Mouse (Mus musculus) embryonic facial prominence, embryonic 14.5 days (tissue): ENCODE measurements around the gene Gnb5. TPM values are rescaled to one million over a fixed set of nuclear protein-coding genes. Genes with fewer than 3 reads are reported as not detected.
A peak's percentile ranks its signal among the peaks of the same experiment; 100 is the strongest.
"Not testable (repeated sequence)": the region's sequence is repeated elsewhere in the genome, so short reads cannot be mapped to it uniquely, and the experiment has no call there.

ENCODE experiments used
- ATAC-seq: fragments of 200-750 bp; cut with Nextera tagmentation; 2 replicates; pipeline ENCODE4 v1.8.0; 2017; ENCODE audit warnings: low read depth, moderate number of reproducible peaks, moderate TSS enrichment
- DNase-seq: peaks from one replicate; pipeline ENCODE4 v3.0.0-alpha.2; 2015; ENCODE audit warnings: low spot score
- H3K27ac ChIP-seq: fragments of 300-500 bp; sonication (generic); replicated peaks from 2 replicates; pipeline ENCODE4 v1.5.1; 2014; ENCODE audit warnings: low read depth, mild to moderate bottlenecking, low read length, moderate library complexity
- H3K27me3 ChIP-seq: fragments of 300-500 bp; sonication (generic); replicated peaks from 2 replicates; pipeline ENCODE4 v1.6.1; 2014; ENCODE audit warnings: low read length; ENCODE audit not compliant: control insufficient read depth, insufficient read depth
- H3K36me3 ChIP-seq: fragments of 300-500 bp; sonication (generic); 2 replicates; pipeline ENCODE4 v1.6.1; 2014; ENCODE audit warnings: low read length, mixed read lengths; ENCODE audit not compliant: control insufficient read depth, insufficient read depth
- H3K4me1 ChIP-seq: fragments of 300-500 bp; sonication (generic); 2 replicates; pipeline ENCODE4 v1.6.1; 2014; ENCODE audit warnings: antibody characterized with exemption, low read length; ENCODE audit not compliant: control insufficient read depth, insufficient read depth
- H3K4me2 ChIP-seq: fragments of 300-500 bp; sonication (generic); 2 replicates; pipeline ENCODE4 v1.6.1; 2014; ENCODE audit warnings: low read depth, mild to moderate bottlenecking, low read length, moderate library complexity, mixed read lengths
- H3K4me3 ChIP-seq: fragments of 300-500 bp; sonication (generic); 2 replicates; pipeline ENCODE4 v1.5.1; 2014; ENCODE audit warnings: low read depth, mild to moderate bottlenecking, low read length
- H3K9ac ChIP-seq: fragments of 300-500 bp; sonication (generic); 2 replicates; pipeline ENCODE4 v1.6.1; 2014; ENCODE audit warnings: low read depth, mild to moderate bottlenecking, low read length, moderate library complexity, mixed read lengths
- H3K9me3 ChIP-seq: fragments of 300-500 bp; sonication (generic); 2 replicates; pipeline ENCODE4 v1.6.1; 2016; ENCODE audit warnings: low read length; ENCODE audit not compliant: control insufficient read depth
- WGBS: fragments of 180-500 bp; shearing (Covaris S2); extraction: QIAGEN DNeasy Blood & Tissue Kit; methylation state at CpG from one replicate; pipeline ENCODE4 v1.1.7; 2014; 5-methylcytosine and 5-hydroxymethylcytosine counted together
- polyA plus RNA-seq: library from polyadenylated mRNA; unstranded; fragments of >200 nt; fragmentation: Nextera tagmentation; extraction: Ambion mirVana; gene quantifications from 2 replicates; pipeline ENCODE4 v1.2.1, GENCODE M21; 2014

The Gnb5 gene
- polyA plus RNA-seq, 1 experiment from 2014 or later: 30.3 TPM

GRCm38 (mm10) chr9:75355783-75356182 lies 49.7 kb downstream of the Gnb5 start:
- H3K4me3 ChIP-seq: no peak overlapping the region
- H3K9ac ChIP-seq: no peak overlapping the region
- H3K4me2 ChIP-seq: no peak overlapping the region
- H3K9me3 ChIP-seq: no peaks in the 10 kb centered on the region
- no peaks in the 10 kb centered on the region for H3K4me1 ChIP-seq
- no peak overlapping the region for H3K27ac ChIP-seq
- no peaks in the 10 kb centered on the region for H3K36me3 ChIP-seq
- DNase-seq: no peak
- H3K27me3 ChIP-seq: no peaks in the 10 kb centered on the region
- ATAC-seq: no peak
- 92% methylated on average over 4 of the region's 4 CpGs for WGBS

GRCm38 (mm10) chr9:75357087-75357654 lies 51.1 kb downstream of the Gnb5 start:
- no peaks in the 10 kb centered on the region for H3K36me3 ChIP-seq
- DNase-seq (peak; percentile 26), ATAC-seq (no peak)
- H3K4me2 ChIP-seq: no peak overlapping the region
- no peaks in the 10 kb centered on the region for H3K27me3 ChIP-seq
- H3K9me3 ChIP-seq: no peaks in the 10 kb centered on the region
- no peaks in the 10 kb centered on the region for H3K4me1 ChIP-seq
- no peak overlapping the region for H3K9ac ChIP-seq
- 76% methylated on average over 9 of the region's 9 CpGs for WGBS
- no peak overlapping the region for H3K27ac ChIP-seq
- H3K4me3 ChIP-seq: no peak overlapping the region

- no peaks in the 10 kb centered on the region for H3K36me3 ChIP-seq
- no peaks in the 10 kb centered on the region for H3K27me3 ChIP-seq
- no peaks in the 10 kb centered on the region for H3K4me1 ChIP-seq
- H3K4me2 ChIP-seq: no peak overlapping the region
- H3K27ac ChIP-seq: no peak overlapping the region
- H3K9ac ChIP-seq: no peak overlapping the region
- H3K4me3 ChIP-seq: no peak overlapping the region
- 39% methylated on average over 5 of the region's 5 CpGs for WGBS
- no peaks in the 10 kb centered on the region for H3K9me3 ChIP-seq
- ATAC-seq (peak; percentile 60; the same call in 1 of the 2 replicates), DNase-seq (peak; percentile 70)
Observed at GRCm38 (mm10) chr9:75361699-75362098, 55.6 kb downstream of the Gnb5 start.

- Histone ChIP-seq H3K9me3 (no peaks in the 10 kb centered on the region), H3K4me2 (no peak overlapping the region), H3K27ac (no peak overlapping the region), H3K36me3 (no peaks in the 10 kb centered on the region), H3K27me3 (no peaks in the 10 kb centered on the region), H3K4me3 (no peak overlapping the region), H3K4me1 (no peaks in the 10 kb centered on the region), H3K9ac (no peak overlapping the region)
- ATAC-seq (no peak), DNase-seq (no peak)
- WGBS: 86% methylated on average over 4 of the region's 4 CpGs
Observed at GRCm38 (mm10) chr9:75362201-75362600, 56.1 kb downstream of the Gnb5 start.

- ATAC-seq (no peak), DNase-seq (no peak)
- Histone ChIP-seq H3K4me3 (no peak overlapping the region), H3K36me3 (no peaks in the 10 kb centered on the region), H3K4me2 (no peak overlapping the region), H3K27me3 (no peaks in the 10 kb centered on the region), H3K27ac (no peak overlapping the region), H3K9ac (no peak overlapping the region), H3K4me1 (no peaks in the 10 kb centered on the region), H3K9me3 (no peaks in the 10 kb centered on the region)
- WGBS: 72% methylated on average over 5 of the region's 5 CpGs
Observed at GRCm38 (mm10) chr9:75363001-75363400, 56.9 kb downstream of the Gnb5 start.

- not testable (repeated sequence) for H3K9me3 ChIP-seq, ATAC-seq, H3K4me3 ChIP-seq, H3K4me2 ChIP-seq, H3K4me1 ChIP-seq, H3K9ac ChIP-seq, H3K27ac ChIP-seq, DNase-seq, H3K27me3 ChIP-seq, H3K36me3 ChIP-seq
- WGBS: 67% methylated on average over 7 of the region's 7 CpGs
Observed at GRCm38 (mm10) chr9:75363702-75364101, 57.6 kb downstream of the Gnb5 start.

- H3K27ac ChIP-seq: no peak overlapping the region
- no peak overlapping the region for H3K9ac ChIP-seq
- H3K36me3 ChIP-seq: no peaks in the 10 kb centered on the region
- no peak for DNase-seq
- no peak for ATAC-seq
- H3K4me3 ChIP-seq: no peak overlapping the region
- no peaks in the 10 kb centered on the region for H3K4me1 ChIP-seq
- WGBS: 70% methylated on average over 3 of the region's 4 CpGs
- no peaks in the 10 kb centered on the region for H3K27me3 ChIP-seq
- H3K4me2 ChIP-seq: no peak overlapping the region
- H3K9me3 ChIP-seq: no peaks in the 10 kb centered on the region
Observed at GRCm38 (mm10) chr9:75365195-75365594, 59.1 kb downstream of the Gnb5 start.

GRCm38 (mm10) chr9:75366191-75366590 lies 60.1 kb downstream of the Gnb5 start:
- no peaks in the 10 kb centered on the region for H3K36me3 ChIP-seq
- H3K9ac ChIP-seq: no peak overlapping the region
- no peak overlapping the region for H3K4me2 ChIP-seq
- no peaks in the 10 kb centered on the region for H3K27me3 ChIP-seq
- no peak overlapping the region for H3K4me3 ChIP-seq
- H3K27ac ChIP-seq: no peak overlapping the region
- DNase-seq (no peak), ATAC-seq (no peak)
- WGBS: 59% methylated on average over 5 of the region's 5 CpGs
- H3K9me3 ChIP-seq: peaks cover 5% of the 10 kb centered on the region; the same call in 1 of the 2 replicates
- no peaks in the 10 kb centered on the region for H3K4me1 ChIP-seq

GRCm38 (mm10) chr9:75368779-75369178 lies 62.7 kb downstream of the Gnb5 start:
- Histone ChIP-seq H3K4me3 (no peak overlapping the region), H3K9ac (no peak overlapping the region), H3K4me1 (no peaks in the 10 kb centered on the region), H3K27ac (no peak overlapping the region), H3K4me2 (no peak overlapping the region), H3K27me3 (no peaks in the 10 kb centered on the region), H3K9me3 (peaks cover 5% of the 10 kb centered on the region; the same call in 1 of the 2 replicates), H3K36me3 (no peaks in the 10 kb centered on the region)
- 78% methylated on average over 3 of the region's 3 CpGs for WGBS
- DNase-seq: no peak
- ATAC-seq: no peak
